Mouse (Mus musculus) inflammation-experienced regulatory T-cells, adult 6 months (primary cell): ENCODE results near the gene Nkx1-2. TPM values are rescaled to one million over a fixed set of nuclear protein-coding genes. Genes with fewer than 3 reads are reported as not detected.

Source experiments
- ATAC-seq: one replicate; pipeline ENCODE4 v1.8.0; 2017
- polyA plus RNA-seq, 3 experiments: library from polyadenylated mRNA; unstranded; fragments of 100-300 nt; shearing (Covaris generic); gene quantifications; one replicate each; pipeline ENCODE4 v1.2.1; 2017

Nkx1-2 gene
- polyA plus RNA-seq, 3 experiments from 2014 or later, result not detected

DNA sequence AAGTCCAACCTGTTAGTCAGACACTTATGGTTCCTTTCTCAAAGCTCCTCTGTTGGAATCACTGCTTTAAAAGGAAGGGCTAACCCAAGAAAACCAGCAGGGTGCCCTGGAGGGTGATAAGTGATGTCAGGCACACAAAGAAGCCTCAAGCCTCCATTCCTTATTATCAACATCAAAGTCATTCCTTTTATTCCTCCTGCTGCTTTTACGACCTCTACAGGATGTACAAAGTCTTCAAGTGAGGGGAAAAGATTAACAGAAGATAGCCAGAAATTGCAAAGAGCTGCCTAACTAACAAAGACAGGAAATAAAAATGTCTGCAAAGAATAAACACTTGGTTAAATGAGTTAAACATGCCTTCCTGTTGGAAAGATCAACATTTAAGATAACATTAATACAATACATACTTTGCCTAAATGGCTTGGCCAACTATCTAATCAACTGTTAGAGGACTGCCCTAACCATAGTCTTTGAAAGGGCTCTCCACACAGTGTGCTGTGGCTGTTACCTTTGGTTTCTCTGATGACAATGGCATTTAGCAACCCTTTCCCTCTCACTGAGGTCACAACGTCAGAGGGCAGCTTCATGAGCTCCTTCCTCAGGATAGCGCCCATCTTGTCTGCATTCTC, 40.2 kb downstream of the Nkx1-2 start:
- no peak for ATAC-seq

DNA sequence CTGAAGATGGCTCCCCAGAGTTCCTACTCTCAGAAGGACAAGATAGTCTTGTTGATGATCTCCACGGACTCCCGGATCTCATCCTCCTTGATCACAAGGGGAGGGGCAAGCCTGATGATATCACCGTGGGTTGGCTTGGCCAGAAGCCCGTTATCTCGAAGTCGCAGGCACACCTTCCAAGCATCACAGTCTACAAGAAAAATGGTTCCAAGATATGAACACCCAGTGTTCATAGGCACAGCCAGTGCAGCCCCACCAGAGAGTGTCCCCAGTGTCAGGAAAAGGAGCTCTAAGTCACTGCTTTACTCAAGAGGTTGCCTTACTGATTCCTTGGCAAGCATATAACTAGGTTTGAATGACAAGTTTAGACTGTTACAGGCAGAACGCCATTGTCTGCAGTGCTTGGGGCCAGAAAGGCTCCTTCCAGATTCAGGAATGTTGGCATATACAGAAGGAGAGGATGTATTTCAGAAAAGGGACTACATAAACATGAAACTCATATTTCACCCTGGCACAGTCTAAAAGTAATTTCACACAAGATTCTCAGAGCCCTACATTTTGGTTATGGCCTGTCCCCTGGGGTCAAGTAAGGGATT, 41.2 kb downstream of the Nkx1-2 start:
- no peak for ATAC-seq

DNA sequence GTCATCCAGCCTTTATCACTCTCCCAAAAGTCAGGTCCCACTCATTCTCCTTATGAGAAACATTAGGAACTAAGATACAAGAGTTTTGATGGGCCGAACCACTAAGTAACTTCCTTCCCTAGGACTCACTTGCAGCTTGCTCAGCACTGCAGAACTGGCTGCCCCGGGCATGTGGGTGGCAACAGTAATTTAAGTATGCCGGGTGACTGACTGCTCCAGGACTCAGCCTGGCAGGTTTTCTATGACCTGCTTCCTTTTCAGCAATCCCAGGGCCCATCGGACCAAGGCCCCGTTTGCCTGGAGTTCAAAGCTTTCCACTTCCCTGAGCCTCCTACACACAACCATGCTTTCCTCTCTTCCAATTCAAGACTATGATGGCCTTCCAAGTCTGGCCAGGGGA, 42.9 kb downstream of the Nkx1-2 start:
- no peak for ATAC-seq

DNA sequence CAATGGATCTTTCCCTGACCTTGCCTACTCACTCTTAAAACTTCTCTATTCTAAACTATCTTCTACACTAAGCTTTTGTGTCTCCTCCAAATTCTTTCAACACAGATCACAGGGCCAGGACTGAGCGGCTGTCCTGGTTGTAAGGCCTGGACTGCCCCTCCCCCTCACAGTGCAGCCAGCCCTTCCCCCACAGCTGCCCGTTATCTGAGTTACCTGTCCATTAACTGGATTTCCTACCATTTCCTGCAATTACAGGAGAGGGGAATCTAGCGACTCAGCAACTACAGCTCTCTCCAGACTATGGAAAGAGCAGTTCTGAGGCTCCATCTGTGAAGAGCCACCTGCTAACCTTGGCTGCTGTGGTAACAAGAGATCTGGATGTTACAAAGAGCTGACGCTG, 43.5 kb downstream of the Nkx1-2 start:
- ATAC-seq, result no peak

DNA sequence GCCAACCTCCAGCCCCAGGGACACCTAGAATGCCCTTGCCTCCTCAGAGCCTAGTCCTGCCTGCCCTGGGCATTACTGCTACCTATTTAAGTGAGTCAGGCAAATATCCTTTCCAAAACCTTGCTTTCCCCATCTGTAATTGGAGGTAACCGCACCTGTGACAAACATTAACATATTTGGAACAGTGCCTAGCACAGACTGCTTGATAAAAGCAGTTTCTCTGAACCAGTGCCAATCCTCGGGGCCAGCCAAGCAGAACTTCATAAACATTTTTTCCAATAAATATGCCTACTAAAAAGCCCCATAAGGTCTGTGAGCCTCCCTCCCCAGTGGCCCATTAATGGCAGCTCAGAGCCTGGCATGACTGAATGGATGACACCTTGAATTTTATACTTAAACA, 45.3 kb downstream of the Nkx1-2 start:
- no peak for ATAC-seq

DNA sequence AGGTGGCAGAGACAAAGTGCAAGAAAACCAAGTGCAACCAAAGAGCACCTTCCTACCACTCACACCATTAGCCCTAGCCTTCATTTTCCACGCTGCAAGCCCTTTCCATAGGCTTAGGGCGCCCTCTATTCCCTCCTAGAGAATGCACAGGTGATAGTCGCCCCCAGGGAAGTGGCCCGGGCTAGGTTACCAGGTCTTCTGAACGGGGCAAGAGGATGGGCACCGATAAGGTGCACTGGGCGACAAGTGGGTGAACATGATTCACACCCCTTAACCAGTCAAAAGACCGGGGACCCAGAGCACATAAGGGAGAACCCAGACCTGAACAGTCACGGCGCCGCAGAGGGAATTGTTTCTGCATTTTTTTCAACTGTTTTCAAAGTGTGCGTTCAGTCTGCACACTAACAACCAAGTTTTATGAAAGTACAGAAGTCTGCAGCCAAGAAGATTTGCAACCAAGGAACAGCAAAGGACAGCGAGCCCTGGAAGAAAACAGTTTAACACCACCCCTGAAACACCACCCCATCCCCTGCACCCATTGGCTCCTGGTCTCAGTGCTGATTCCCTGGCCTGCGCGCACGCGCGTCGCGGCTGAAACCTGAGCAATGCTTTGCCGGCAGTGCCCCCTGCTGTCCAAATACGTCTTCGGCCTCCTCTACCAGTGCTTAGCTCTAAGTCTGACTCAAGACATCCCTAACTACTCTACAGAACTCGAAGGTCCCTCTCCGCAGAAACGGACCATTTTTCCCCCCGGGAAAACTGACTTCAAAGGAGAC, 47.9 kb downstream of the Nkx1-2 start:
- peak; percentile 97 for ATAC-seq

DNA sequence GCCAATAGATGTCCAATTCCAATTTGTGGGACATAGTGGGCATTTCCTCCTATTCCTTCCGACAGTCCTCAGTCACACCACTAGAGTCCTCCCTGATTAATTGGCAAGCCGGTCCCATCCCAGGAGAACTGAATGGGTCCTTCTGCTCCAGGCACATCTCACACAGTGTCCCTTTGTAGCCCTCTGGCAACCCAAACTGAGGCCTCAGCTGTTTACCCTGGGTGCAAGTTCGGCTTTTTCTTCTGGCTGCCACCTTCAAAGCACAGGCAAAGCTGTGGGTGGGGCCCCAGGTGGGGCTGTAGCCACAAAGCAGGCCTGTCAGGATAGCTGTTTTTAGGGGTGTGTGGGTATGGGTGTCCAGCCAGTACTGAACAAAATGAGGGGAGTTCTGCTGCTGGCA, 52.3 kb downstream of the Nkx1-2 start:
- ATAC-seq, result no peak

Other genes starting within 250 kb of the Nkx1-2 start
- 10 to 100 TPM; 67.5 to 97.5 (median 82.5) TPM for gene Oat, start 23.2 kb downstream of the Nkx1-2 start, polyA plus RNA-seq
- 1 to 10 TPM; 2.3 to 5.3 (median 3.6) TPM for gene Lhpp, start 11.0 kb upstream of the Nkx1-2 start, polyA plus RNA-seq
- gene Fam53b, start 214.2 kb upstream of the Nkx1-2 start, polyA plus RNA-seq, result 10 to 100 TPM; 53.1 to 85.7 (median 80.7) TPM